Mouse (Mus musculus) mouse trophoblast stem cell (cell line): ENCODE results near the gene Tnfsfm13.
"Not testable (repeated sequence)": the region's sequence is repeated elsewhere in the genome, so short reads cannot be mapped to it uniquely, and the experiment has no call there.

Experiments
- in situ Hi-C, 2 experiments: fragments of 300-500 bp; cut with MseI, MboI; formaldehyde crosslinking; loops; 2 replicates in 1 of 2; 3 replicates in 1 of 2; pipeline ENCODE4 v1.15.1; 2025

The Tnfsfm13 gene

GRCm38 (mm10) chr11:69706775-69707479 lies 11.0 kb upstream of the Tnfsfm13 start:
- in situ Hi-C loops, result no loop called here

DNA sequence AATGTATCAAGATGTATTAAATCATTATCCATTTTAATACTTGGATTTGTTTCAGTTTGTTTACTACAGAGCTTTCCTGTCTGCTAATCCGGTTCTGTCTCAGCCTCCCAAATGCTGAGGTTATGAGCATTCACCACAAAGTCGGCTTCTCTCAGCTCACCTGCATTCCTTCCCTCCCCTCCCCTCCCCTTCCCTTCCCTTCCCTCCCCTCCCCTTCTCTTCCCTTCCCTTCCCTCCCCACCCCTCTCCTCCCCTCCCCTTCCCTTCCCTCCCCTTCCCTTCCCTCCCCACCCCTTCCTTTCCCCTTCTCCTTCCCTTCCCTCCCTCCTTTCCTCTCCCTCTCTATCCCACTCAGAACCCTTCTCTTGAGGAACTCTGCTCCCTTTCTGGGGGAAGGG lies 8.7 kb upstream of the Tnfsfm13 start:
- in situ Hi-C loops, result no loop called here

DNA sequence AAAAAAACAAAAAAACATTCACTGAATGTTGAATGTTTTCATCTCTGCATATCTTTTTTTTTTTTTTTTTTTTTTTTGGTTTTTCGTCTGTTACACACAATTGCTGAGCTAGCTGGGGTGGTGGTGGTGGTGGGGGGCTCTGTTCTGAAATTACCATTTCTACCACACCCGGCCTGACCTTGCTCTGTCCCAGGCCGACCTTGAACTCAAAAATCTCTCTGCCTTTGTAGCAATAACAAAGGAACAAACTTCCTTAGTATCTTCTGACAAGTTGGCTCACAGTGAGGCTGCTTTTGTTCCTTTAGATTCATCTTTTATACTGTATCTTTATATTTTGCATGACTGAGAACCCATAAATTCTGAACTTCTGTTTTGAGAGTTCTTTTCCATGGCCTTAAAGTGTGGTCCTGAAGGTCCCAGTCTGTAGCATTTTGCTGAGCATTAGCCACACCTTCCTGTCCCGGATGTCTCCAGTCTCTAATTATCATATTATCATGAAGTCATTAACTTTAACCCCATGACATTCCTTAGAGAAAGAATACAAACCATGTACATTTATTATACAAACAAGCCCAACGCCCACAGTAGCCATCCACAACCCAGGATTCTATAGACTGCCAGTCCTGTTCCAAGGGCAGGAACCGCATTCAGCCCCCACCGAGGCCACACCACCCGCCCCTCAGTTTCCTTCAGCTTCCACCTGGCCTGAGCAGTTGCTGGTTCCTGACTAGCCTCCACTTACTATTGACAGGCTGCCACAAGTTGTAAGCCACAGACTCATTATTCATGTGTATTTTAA lies 8.1 kb upstream of the Tnfsfm13 start:
- in situ Hi-C loops, result no loop called here

DNA sequence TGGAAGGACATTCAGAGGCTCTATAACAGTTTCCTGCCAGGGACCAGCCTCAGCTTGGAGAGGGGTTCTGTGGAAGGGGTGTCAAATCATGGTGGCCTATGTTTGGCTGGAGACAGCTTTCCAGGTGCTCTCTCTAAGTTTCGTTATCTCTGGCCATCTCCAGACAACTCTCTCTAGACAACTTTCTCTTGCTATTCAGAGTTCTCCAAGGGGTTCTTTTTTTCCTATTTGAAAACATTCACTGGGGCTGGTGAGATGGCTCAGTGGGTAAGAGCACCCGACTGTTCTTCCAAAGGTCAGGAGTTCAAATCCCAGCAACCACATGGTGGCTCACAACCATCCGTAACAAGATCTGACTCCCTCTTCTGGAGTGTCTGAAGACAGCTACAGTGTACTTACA lies 7.5 kb upstream of the Tnfsfm13 start:
- in situ Hi-C loops, result not testable (repeated sequence)

GRCm38 (mm10) chr11:69702886-69703285 lies 7.0 kb upstream of the Tnfsfm13 start:
- in situ Hi-C loops, result not testable (repeated sequence)

- in situ Hi-C loops, result no loop called here
Observed at GRCm38 (mm10) chr11:69699595-69699994, 3.7 kb upstream of the Tnfsfm13 start.

GRCm38 (mm10) chr11:69698574-69698973 lies 2.7 kb upstream of the Tnfsfm13 start:
- in situ Hi-C loops, result no loop called here

- in situ Hi-C loops, result no loop called here
Observed at GRCm38 (mm10) chr11:69697396-69697795, 1.5 kb upstream of the Tnfsfm13 start.

- in situ Hi-C loops, result no loop called here
Observed at GRCm38 (mm10) chr11:69695046-69695360, 895 bp downstream of the Tnfsfm13 start.

GRCm38 (mm10) chr11:69693421-69693965 lies 2.4 kb downstream of the Tnfsfm13 start:
- in situ Hi-C loops, result no loop called here

GRCm38 (mm10) chr11:69692863-69693262 lies 3.0 kb downstream of the Tnfsfm13 start:
- in situ Hi-C loops, result no loop called here

- in situ Hi-C loops, result no loop called here
Observed at GRCm38 (mm10) chr11:69692196-69692811, 3.6 kb downstream of the Tnfsfm13 start.

DNA sequence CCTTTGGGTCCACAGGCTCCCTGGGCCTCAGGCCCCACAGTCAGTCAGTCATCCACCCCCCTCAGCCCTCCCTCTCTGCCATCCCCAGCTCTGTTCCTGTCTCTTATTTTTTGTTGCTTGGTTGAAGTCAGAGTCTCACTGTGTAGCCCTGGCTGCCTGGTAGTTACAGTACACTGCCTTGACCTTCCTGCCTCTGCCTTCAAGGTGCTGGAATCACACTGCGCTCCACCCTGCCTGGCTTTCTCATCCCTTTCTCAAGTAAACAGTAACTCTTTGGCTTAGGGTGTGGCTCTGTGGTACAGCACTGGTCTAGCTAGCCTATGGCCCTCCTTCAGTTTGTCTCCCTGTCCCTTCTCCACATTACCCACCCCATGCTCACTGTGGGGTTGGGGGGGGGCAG lies 6.0 kb downstream of the Tnfsfm13 start:
- in situ Hi-C loops, result no loop called here

- in situ Hi-C loops, result no loop called here
Observed at GRCm38 (mm10) chr11:69687061-69687460, 8.8 kb downstream of the Tnfsfm13 start.

DNA sequence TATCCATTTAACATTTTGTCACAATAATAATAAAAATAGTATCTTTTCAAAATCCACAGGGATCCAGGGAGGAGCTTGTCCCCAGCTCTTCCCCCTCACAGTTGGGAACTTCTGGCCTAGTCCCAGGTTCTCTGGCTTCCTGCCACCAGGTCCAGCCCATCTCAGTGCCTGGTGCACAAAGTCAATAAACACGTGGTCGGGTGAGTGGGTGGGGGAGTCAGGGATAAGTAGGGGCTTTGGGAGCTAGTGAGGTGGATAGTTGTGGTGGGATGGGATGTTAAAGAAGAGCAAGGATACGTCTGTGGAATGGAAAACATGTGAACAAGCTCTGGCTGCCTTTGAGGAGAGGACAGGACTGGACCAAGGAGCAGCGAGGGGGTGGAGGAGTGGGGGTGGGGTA lies 9.5 kb downstream of the Tnfsfm13 start:
- in situ Hi-C loops, result no loop called here

DNA sequence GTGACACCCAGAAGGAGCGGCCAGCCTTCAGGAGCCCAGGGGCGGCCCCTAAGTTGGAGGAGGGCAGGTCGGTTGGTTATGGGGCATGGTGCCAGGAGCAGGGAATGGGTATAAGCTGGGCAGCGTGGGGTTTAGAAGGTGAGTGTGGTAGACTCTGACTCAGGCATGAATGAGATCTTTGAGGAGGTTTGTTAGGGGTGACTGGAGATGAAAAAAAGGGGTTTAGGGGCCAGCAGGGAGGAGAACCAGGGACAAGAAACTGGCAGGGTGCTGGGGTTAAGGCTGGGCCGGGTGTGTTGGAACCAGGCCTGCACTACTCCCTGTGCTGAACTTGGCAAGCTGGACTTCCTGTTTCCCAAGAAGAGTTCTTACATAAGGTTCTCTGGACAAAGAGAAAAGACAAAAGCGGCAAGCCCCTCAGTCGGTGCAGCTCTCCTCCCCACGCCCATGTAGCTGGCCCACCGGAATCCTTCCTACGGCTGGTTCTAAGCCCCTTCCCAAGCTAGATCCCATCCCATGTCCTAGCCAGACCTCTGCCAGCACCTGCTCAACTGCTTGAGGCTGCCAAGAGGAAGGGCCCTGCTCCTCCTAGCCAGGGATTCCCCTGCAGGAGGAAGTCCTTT lies 10.3 kb downstream of the Tnfsfm13 start, which contains the start of gene Tnfsf13:
Gene Tnfsf13 (minus strand): TSS at position 259 of the 623 bp plus-strand sequence.
- in situ Hi-C loops, result no loop called here

DNA sequence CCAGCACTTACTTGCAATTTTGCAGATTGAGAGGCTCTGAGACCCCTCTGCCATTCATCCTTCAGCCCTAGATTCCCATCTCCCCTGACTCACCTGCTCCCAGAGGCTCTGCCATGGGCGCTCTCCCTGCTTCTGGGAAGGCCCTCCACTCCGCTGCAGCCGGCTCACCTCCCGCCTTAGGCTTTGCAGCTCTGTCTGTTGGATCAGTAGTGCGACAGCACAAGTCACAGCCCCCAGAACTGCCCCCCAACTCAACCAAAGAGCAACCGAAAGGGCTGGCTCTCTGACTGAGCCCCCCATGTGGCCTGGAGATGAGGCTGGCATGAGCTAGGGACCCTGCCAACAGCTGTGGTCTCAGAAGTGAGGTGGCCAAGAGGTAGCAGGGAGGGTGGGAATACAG lies 11.0 kb downstream of the Tnfsfm13 start:
- in situ Hi-C loops, result loop anchor here in 1 of 2 experiments (5.0 kb wide), 1 partner anchor 32 kb away; no protein-coding TSS in a partner anchor

GRCm38 (mm10) chr11:69684128-69684745 lies 11.7 kb downstream of the Tnfsfm13 start:
- in situ Hi-C loops, result loop anchor here in 1 of 2 experiments (5.0 kb wide), 1 partner anchor 33 kb away; no protein-coding TSS in a partner anchor

- in situ Hi-C loops, result loop anchor here in 1 of 2 experiments (5.0 kb wide), 1 partner anchor 34 kb away; no protein-coding TSS in a partner anchor
Observed at GRCm38 (mm10) chr11:69683576-69683975, 12.3 kb downstream of the Tnfsfm13 start.

- in situ Hi-C loops, result loop anchor here in 1 of 2 experiments (5.0 kb wide), 1 partner anchor 34 kb away; no protein-coding TSS in a partner anchor
Observed at GRCm38 (mm10) chr11:69682840-69683533, 12.9 kb downstream of the Tnfsfm13 start.
